Mouse (Mus musculus) right cerebral cortex, postnatal 10 days (tissue): ENCODE measurements at regions not wholly inside any gene's neighbourhood (a gene's known extent, or its start where the extent isn't known, plus 50 kb on each side); places are given as distances from the start of the nearest gene placed in this dataset.

Experiments
- DNase-seq, 2 experiments: peaks; one replicate each; pipeline ENCODE4 v3.0.0; 2021; ENCODE audit warnings: low spot score in 2 of 2

DNA sequence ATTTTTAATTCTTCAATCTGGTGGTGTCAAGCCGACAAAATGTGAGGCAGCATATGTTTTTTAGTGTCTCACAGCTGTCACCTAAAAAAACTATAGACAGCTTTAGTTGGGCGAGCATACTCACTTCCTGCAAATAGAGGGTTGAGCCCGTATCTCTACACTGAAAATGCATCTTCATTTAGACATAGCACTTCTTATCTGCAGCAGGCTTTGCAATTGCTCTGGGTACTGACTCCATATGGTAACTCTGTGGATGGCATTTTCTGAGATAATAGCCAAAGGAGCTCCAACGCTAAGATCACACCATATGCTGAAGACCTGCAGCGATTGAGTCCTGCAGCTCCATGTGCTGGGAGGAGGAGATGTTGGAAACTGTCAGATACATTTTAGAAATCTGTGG, 49.8 kb upstream of the Grm8 start:
- peak in 1 of 2 experiments; percentile 62 for DNase-seq
